Mouse (Mus musculus): Measurements from ENCODE around the gene Tnni1. TPM values are rescaled to one million over a fixed set of nuclear protein-coding genes. Genes with fewer than 3 reads are reported as not detected.
A peak's percentile ranks its signal among the peaks of the same experiment; 100 is the strongest.

Gene Tnni1
- polyA plus RNA-seq, 1 experiment, result 2.1 TPM

DNA sequence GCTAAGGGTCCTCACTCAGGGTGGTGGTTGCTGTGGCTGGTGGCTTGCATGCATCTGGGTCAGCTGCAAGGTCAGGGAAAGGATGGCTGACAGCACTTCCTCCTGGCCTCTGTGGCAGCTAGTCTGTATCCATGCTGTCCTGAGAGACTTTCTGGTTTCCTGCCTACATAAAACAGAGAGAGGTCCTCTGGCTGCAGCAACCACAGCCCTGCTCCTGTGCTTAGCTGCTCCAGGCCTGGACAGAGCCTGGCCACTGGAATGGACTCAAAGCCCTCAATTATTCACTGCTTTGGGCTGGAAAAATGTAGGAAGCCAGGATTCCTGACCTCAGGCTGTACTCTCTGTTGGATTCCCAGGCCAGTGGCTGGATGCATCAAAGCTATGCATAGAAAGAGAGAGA is 2.6 kb upstream of the Tnni1 start:
- Histone ChIP-seq H3K4me1 (replicated peaks; ENCODE audit: control insufficient read depth, insufficient read depth, low read length) (peaks cover 8% of the 10 kb centered on the region), H3K36me3 (ENCODE audit: control insufficient read depth, insufficient read depth, low read length) (no peaks in the 10 kb centered on the region), H3K4me3 (ENCODE audit: control insufficient read depth, insufficient read depth, low read length) (no peak overlapping the region), H3K27ac (ENCODE audit: control insufficient read depth, insufficient read depth, low read length) (no peak overlapping the region), H3K27me3 (ENCODE audit: control insufficient read depth, insufficient read depth, low read length) (no peaks in the 10 kb centered on the region)
- no peak for TF ChIP-seq POLR2A (IDR thresholded peaks at IDR 0.05; ENCODE audit: control insufficient read depth, extremely low read depth, insufficient read depth, low read length, poor library complexity)
- TF ChIP-seq CTCF (IDR thresholded peaks at IDR 0.05; ENCODE audit: borderline replicate concordance, control insufficient read depth, extremely low read depth, insufficient read depth, low read length, poor library complexity), result no peak
- no peak for DNase-seq

DNA sequence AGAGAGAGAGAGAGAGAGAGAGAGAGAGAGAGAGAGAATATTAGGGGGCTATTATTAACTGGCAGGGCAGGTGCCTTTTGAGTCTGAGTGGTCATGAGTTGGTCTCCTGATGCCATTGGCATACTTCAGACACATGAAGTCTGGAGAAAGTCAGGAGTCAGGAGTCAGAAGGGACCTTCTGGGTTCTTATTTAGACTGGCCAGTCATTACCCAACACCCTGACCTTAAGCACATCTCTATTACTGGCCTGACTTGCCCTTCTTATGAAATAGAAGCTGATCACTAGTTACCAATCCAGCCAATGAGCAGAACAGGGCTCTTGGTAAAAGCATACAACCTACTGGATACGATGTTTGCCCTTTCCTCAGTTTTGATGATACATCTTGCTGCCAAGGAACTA is 2.2 kb upstream of the Tnni1 start:
- WGBS, result 100% methylated on average over 1 of the region's 1 CpGs
- Histone ChIP-seq H3K27ac (ENCODE audit: control insufficient read depth, insufficient read depth, low read length) (no peak overlapping the region), H3K27me3 (ENCODE audit: control insufficient read depth, insufficient read depth, low read length) (no peaks in the 10 kb centered on the region), H3K4me3 (ENCODE audit: control insufficient read depth, insufficient read depth, low read length) (no peak overlapping the region), H3K4me1 (replicated peaks; ENCODE audit: control insufficient read depth, insufficient read depth, low read length) (peaks cover 8% of the 10 kb centered on the region), H3K36me3 (ENCODE audit: control insufficient read depth, insufficient read depth, low read length) (no peaks in the 10 kb centered on the region)
- TF ChIP-seq CTCF (IDR thresholded peaks at IDR 0.05; ENCODE audit: borderline replicate concordance, control insufficient read depth, extremely low read depth, insufficient read depth, low read length, poor library complexity) (no peak), POLR2A (IDR thresholded peaks at IDR 0.05; ENCODE audit: control insufficient read depth, extremely low read depth, insufficient read depth, low read length, poor library complexity) (no peak)
- no peak for DNase-seq

DNA sequence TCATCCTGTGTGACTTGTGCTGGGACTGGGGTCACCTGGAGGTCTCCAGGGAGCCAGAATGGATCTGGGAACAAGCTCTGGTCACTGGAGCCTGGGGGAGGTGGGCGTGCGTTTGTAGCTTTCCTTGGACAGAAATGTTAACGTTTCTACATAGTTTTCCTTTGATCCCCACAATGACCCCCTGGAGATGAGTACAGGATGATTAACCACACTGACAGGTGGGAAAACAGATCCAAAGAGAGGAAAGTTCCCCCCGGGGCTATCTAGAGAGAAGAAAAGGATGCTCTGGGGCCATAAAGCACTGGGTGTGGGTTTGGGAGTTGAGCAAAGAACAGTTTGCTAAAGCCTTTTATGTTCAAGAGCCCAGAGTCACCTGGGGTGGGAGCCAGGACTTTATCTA is 1.4 kb downstream of the Tnni1 start:
- TF ChIP-seq POLR2A (IDR thresholded peaks at IDR 0.05; ENCODE audit: control insufficient read depth, extremely low read depth, insufficient read depth, low read length, poor library complexity), result no peak
- TF ChIP-seq CTCF (IDR thresholded peaks at IDR 0.05; ENCODE audit: borderline replicate concordance, control insufficient read depth, extremely low read depth, insufficient read depth, low read length, poor library complexity), result no peak
- H3K27ac ChIP-seq (ENCODE audit: control insufficient read depth, insufficient read depth, low read length), result no peak overlapping the region
- no peaks in the 10 kb centered on the region for H3K27me3 ChIP-seq (ENCODE audit: control insufficient read depth, insufficient read depth, low read length)
- DNase-seq, result no peak
- no peak overlapping the region for H3K4me3 ChIP-seq (ENCODE audit: control insufficient read depth, insufficient read depth, low read length)
- no peaks in the 10 kb centered on the region for H3K36me3 ChIP-seq (ENCODE audit: control insufficient read depth, insufficient read depth, low read length)
- peaks cover 8% of the 10 kb centered on the region for H3K4me1 ChIP-seq (replicated peaks; ENCODE audit: control insufficient read depth, insufficient read depth, low read length)
- 86% methylated on average over 4 of the region's 4 CpGs for WGBS

DNA sequence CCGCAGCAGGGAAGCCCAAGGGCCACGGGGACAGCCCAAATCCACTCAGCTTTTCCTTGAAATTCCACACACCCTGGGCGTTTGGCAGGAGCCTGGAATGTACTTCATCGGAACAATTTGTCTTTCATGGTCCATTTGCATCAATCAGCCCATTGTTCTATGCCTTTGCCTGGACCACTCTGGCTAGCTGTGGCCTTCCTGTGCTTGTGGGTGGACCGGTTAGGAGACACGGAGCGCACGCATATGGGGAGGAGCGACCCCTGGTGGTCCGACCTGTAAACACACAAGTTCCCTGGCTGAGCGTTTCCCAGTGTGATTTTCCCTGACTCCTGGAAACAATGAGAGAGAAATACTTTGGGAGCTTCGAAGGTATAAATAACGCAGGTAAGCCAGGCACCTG is 2.0 kb downstream of the Tnni1 start:
- Histone ChIP-seq H3K36me3 (ENCODE audit: control insufficient read depth, insufficient read depth, low read length) (no peaks in the 10 kb centered on the region), H3K27me3 (ENCODE audit: control insufficient read depth, insufficient read depth, low read length) (no peaks in the 10 kb centered on the region), H3K4me3 (ENCODE audit: control insufficient read depth, insufficient read depth, low read length) (no peak overlapping the region), H3K27ac (ENCODE audit: control insufficient read depth, insufficient read depth, low read length) (no peak overlapping the region), H3K4me1 (replicated peaks; ENCODE audit: control insufficient read depth, insufficient read depth, low read length) (peaks cover 8% of the 10 kb centered on the region)
- TF ChIP-seq CTCF (IDR thresholded peaks at IDR 0.05; ENCODE audit: borderline replicate concordance, control insufficient read depth, extremely low read depth, insufficient read depth, low read length, poor library complexity), result peak; percentile 87; the same call in 1 of the 2 replicates
- TF ChIP-seq POLR2A (IDR thresholded peaks at IDR 0.05; ENCODE audit: control insufficient read depth, extremely low read depth, insufficient read depth, low read length, poor library complexity), result no peak
- WGBS, result 22% methylated on average over 13 of the region's 13 CpGs
- DNase-seq, result peak; percentile 56

DNA sequence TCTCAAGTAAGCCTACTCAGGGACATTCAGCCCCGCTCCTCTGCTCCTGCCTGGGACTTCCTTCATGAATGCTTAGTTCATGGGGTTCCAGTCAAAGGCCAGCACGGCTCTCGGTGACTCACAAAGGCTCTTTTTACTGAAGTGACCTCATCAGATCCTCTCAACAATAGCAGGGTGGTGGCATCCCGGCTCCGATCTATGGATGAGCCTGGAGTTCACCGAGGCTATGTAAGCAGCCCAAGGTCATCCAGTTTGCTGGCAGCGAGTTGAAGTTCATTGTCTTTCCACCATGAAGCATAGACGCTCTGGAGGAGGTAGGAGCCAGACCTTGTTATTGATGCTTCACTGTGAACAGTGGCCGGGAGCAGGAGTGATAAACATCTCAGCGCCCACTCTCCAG is 3.6 kb downstream of the Tnni1 start:
- no peak overlapping the region for H3K27ac ChIP-seq (ENCODE audit: control insufficient read depth, insufficient read depth, low read length)

DNA sequence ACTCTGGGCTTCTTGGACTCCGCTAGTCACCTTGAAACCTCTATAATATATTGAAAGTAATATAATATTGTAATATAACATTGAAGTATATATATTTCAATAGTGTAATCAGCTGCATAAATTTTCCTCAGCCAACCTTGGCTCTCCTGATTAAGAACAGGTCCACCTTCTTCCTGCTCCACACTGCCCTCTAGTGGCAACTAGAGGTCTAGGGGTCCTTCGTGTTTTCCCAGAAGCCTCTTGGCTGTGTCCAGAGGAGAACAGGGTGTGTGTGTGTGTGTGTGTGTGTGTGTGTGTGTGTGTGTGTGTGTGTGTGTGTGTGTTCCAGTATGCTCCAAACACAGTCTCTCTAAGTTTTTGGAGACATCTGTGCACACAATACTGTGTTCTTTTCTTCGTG is 8.6 kb downstream of the Tnni1 start:
- DNase-seq, result peak; percentile 81
- no peaks in the 10 kb centered on the region for H3K36me3 ChIP-seq (ENCODE audit: control insufficient read depth, insufficient read depth, low read length)
- H3K27me3 ChIP-seq (ENCODE audit: control insufficient read depth, insufficient read depth, low read length), result no peaks in the 10 kb centered on the region
- 60% methylated on average over 3 of the region's 3 CpGs for WGBS
- H3K4me1 ChIP-seq (replicated peaks; ENCODE audit: control insufficient read depth, insufficient read depth, low read length), result peaks cover 6% of the 10 kb centered on the region
- no peak overlapping the region for H3K4me3 ChIP-seq (ENCODE audit: control insufficient read depth, insufficient read depth, low read length)
- no peak for TF ChIP-seq POLR2A (IDR thresholded peaks at IDR 0.05; ENCODE audit: control insufficient read depth, extremely low read depth, insufficient read depth, low read length, poor library complexity)
- peak; percentile 24; the same call in 1 of the 2 replicates for TF ChIP-seq CTCF (IDR thresholded peaks at IDR 0.05; ENCODE audit: borderline replicate concordance, control insufficient read depth, extremely low read depth, insufficient read depth, low read length, poor library complexity)
- H3K27ac ChIP-seq (ENCODE audit: control insufficient read depth, insufficient read depth, low read length), result no peak overlapping the region

More for the DNA sequence above, 3.6 kb downstream of the Tnni1 start:
- DNase-seq, result no peak
- no peaks in the 10 kb centered on the region for H3K27me3 ChIP-seq (ENCODE audit: control insufficient read depth, insufficient read depth, low read length)
- TF ChIP-seq POLR2A (IDR thresholded peaks at IDR 0.05; ENCODE audit: control insufficient read depth, extremely low read depth, insufficient read depth, low read length, poor library complexity) (no peak), CTCF (IDR thresholded peaks at IDR 0.05; ENCODE audit: borderline replicate concordance, control insufficient read depth, extremely low read depth, insufficient read depth, low read length, poor library complexity) (no peak)
- H3K4me3 ChIP-seq (ENCODE audit: control insufficient read depth, insufficient read depth, low read length), result no peak overlapping the region
- H3K36me3 ChIP-seq (ENCODE audit: control insufficient read depth, insufficient read depth, low read length), result no peaks in the 10 kb centered on the region
- peaks cover 8% of the 10 kb centered on the region for H3K4me1 ChIP-seq (replicated peaks; ENCODE audit: control insufficient read depth, insufficient read depth, low read length)
- WGBS, result 91% methylated on average over 10 of the region's 10 CpGs

DNA sequence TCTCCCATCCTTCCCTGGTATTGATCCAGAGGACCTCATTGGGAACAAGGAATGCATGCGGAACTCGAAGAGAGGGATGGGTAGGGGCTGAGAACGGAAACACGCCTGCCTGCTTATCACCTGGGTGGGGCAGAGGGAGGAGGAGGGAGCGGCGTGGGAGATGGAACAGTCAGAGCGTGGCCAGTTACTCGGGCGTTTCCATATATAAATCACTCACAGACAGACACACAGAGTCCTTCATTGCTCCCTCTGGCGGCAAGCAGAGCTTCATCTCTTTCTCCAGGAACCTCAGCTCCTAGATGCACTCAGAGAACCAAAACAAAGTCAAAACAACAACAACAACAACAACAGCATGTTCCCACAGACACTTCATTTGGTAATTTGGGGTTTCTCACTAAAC is 9.5 kb downstream of the Tnni1 start:
- DNase-seq, result peak; percentile 49
- Histone ChIP-seq H3K36me3 (ENCODE audit: control insufficient read depth, insufficient read depth, low read length) (no peaks in the 10 kb centered on the region), H3K27ac (ENCODE audit: control insufficient read depth, insufficient read depth, low read length) (no peak overlapping the region), H3K4me3 (ENCODE audit: control insufficient read depth, insufficient read depth, low read length) (no peak overlapping the region), H3K4me1 (replicated peaks; ENCODE audit: control insufficient read depth, insufficient read depth, low read length) (peaks cover 10% of the 10 kb centered on the region), H3K27me3 (ENCODE audit: control insufficient read depth, insufficient read depth, low read length) (no peaks in the 10 kb centered on the region)
- TF ChIP-seq POLR2A (IDR thresholded peaks at IDR 0.05; ENCODE audit: control insufficient read depth, extremely low read depth, insufficient read depth, low read length, poor library complexity) (no peak), CTCF (IDR thresholded peaks at IDR 0.05; ENCODE audit: borderline replicate concordance, control insufficient read depth, extremely low read depth, insufficient read depth, low read length, poor library complexity) (no peak)
- 25% methylated on average over 10 of the region's 10 CpGs for whole genome bisulfite sequencing

Measured in thymus, adult 2 months (tissue).